Mouse (Mus musculus): ENCODE results near the gene Dppa1. TPM values are rescaled to one million over a fixed set of nuclear protein-coding genes. Genes with fewer than 3 reads are reported as not detected.
"Not testable (repeated sequence)": the region's sequence is repeated elsewhere in the genome, so short reads cannot be mapped to it uniquely, and the experiment has no call there.

The Dppa1 gene
- polyA plus RNA-seq (2012; ENCODE audit: insufficient read depth, insufficient read length, missing spikeins) = not detected in 2 replicates

GRCm38 (mm10) chr11:46629211-46629795, at the start of gene Dppa1:
Dppa1 (minus strand) TSS chr11:46629261.
- no peaks in the 10 kb centered on the region for H3K4me1 ChIP-seq (ENCODE audit: control insufficient read depth, insufficient read depth, insufficient read length, low read length)
- H3K4me3 ChIP-seq (ENCODE audit: insufficient read depth, low read depth, low read length) = no peak within 1 kb of the TSS
- no peak within 1 kb of the TSS for H3K27ac ChIP-seq (replicated peaks; ENCODE audit: low read depth, low read length)

GRCm38 (mm10) chr11:46667938-46668337, 38.9 kb upstream of the Dppa1 start:
- no peak overlapping the region for H3K27ac ChIP-seq (replicated peaks; ENCODE audit: low read depth, low read length)
- H3K4me1 ChIP-seq (ENCODE audit: control insufficient read depth, insufficient read depth, insufficient read length, low read length) = no peaks in the 10 kb centered on the region
- H3K4me3 ChIP-seq (ENCODE audit: insufficient read depth, low read depth, low read length) = no peak overlapping the region

- no peak overlapping the region for H3K4me3 ChIP-seq (ENCODE audit: insufficient read depth, low read depth, low read length)
- no peak overlapping the region for H3K27ac ChIP-seq (replicated peaks; ENCODE audit: low read depth, low read length)
Measured at GRCm38 (mm10) chr11:46667105-46667504, 38.0 kb upstream of the Dppa1 start.

GRCm38 (mm10) chr11:46665599-46666522, 36.8 kb upstream of the Dppa1 start:
- Histone ChIP-seq H3K4me3 (ENCODE audit: insufficient read depth, low read depth, low read length) (no peak overlapping the region), H3K4me1 (ENCODE audit: control insufficient read depth, insufficient read depth, insufficient read length, low read length) (no peaks in the 10 kb centered on the region), H3K27ac (replicated peaks; ENCODE audit: low read depth, low read length) (no peak overlapping the region)

More at GRCm38 (mm10) chr11:46667105-46667504, 38.0 kb upstream of the Dppa1 start:
- H3K4me1 ChIP-seq (ENCODE audit: control insufficient read depth, insufficient read depth, insufficient read length, low read length) = no peaks in the 10 kb centered on the region

- no peaks in the 10 kb centered on the region for H3K4me1 ChIP-seq (ENCODE audit: control insufficient read depth, insufficient read depth, insufficient read length, low read length)
- H3K27ac ChIP-seq (replicated peaks; ENCODE audit: low read depth, low read length) = no peak overlapping the region
- H3K4me3 ChIP-seq (ENCODE audit: insufficient read depth, low read depth, low read length) = no peak overlapping the region
Measured at GRCm38 (mm10) chr11:46663215-46663614, 34.2 kb upstream of the Dppa1 start.

GRCm38 (mm10) chr11:46652476-46652875, 23.4 kb upstream of the Dppa1 start:
- no peak overlapping the region for H3K4me3 ChIP-seq (ENCODE audit: insufficient read depth, low read depth, low read length)
- H3K4me1 ChIP-seq (ENCODE audit: control insufficient read depth, insufficient read depth, insufficient read length, low read length) = no peaks in the 10 kb centered on the region

GRCm38 (mm10) chr11:46649655-46650054, 20.6 kb upstream of the Dppa1 start:
- H3K4me1 ChIP-seq (ENCODE audit: control insufficient read depth, insufficient read depth, insufficient read length, low read length); H3K27ac ChIP-seq (replicated peaks; ENCODE audit: low read depth, low read length); H3K4me3 ChIP-seq (ENCODE audit: insufficient read depth, low read depth, low read length): not testable (repeated sequence)

More at GRCm38 (mm10) chr11:46652476-46652875, 23.4 kb upstream of the Dppa1 start:
- no peak overlapping the region for H3K27ac ChIP-seq (replicated peaks; ENCODE audit: low read depth, low read length)

- Histone ChIP-seq H3K4me3 (ENCODE audit: insufficient read depth, low read depth, low read length) (no peak overlapping the region), H3K4me1 (ENCODE audit: control insufficient read depth, insufficient read depth, insufficient read length, low read length) (no peaks in the 10 kb centered on the region), H3K27ac (replicated peaks; ENCODE audit: low read depth, low read length) (no peak overlapping the region)
Measured at GRCm38 (mm10) chr11:46644824-46645223, 15.8 kb upstream of the Dppa1 start.

GRCm38 (mm10) chr11:46636568-46636967, 7.5 kb upstream of the Dppa1 start:
- no peak overlapping the region for H3K27ac ChIP-seq (replicated peaks; ENCODE audit: low read depth, low read length)
- no peaks in the 10 kb centered on the region for H3K4me1 ChIP-seq (ENCODE audit: control insufficient read depth, insufficient read depth, insufficient read length, low read length)
- H3K4me3 ChIP-seq (ENCODE audit: insufficient read depth, low read depth, low read length) = no peak overlapping the region

GRCm38 (mm10) chr11:46635516-46635915, 6.5 kb upstream of the Dppa1 start:
- not testable (repeated sequence) for H3K4me1 ChIP-seq (ENCODE audit: control insufficient read depth, insufficient read depth, insufficient read length, low read length); H3K27ac ChIP-seq (replicated peaks; ENCODE audit: low read depth, low read length); H3K4me3 ChIP-seq (ENCODE audit: insufficient read depth, low read depth, low read length)

- Histone ChIP-seq H3K4me1 (ENCODE audit: control insufficient read depth, insufficient read depth, insufficient read length, low read length) (no peaks in the 10 kb centered on the region), H3K27ac (replicated peaks; ENCODE audit: low read depth, low read length) (no peak overlapping the region), H3K4me3 (ENCODE audit: insufficient read depth, low read depth, low read length) (no peak overlapping the region)
Measured at GRCm38 (mm10) chr11:46631635-46632034, 2.6 kb upstream of the Dppa1 start.

- Histone ChIP-seq H3K4me3 (ENCODE audit: insufficient read depth, low read depth, low read length) (no peak overlapping the region), H3K4me1 (ENCODE audit: control insufficient read depth, insufficient read depth, insufficient read length, low read length) (no peaks in the 10 kb centered on the region), H3K27ac (replicated peaks; ENCODE audit: low read depth, low read length) (no peak overlapping the region)
Measured at GRCm38 (mm10) chr11:46620414-46621168, 8.5 kb downstream of the Dppa1 start.

GRCm38 (mm10) chr11:46619929-46620328, 9.1 kb downstream of the Dppa1 start:
- H3K4me3 ChIP-seq (ENCODE audit: insufficient read depth, low read depth, low read length) = no peak overlapping the region
- H3K4me1 ChIP-seq (ENCODE audit: control insufficient read depth, insufficient read depth, insufficient read length, low read length) = no peaks in the 10 kb centered on the region
- no peak overlapping the region for H3K27ac ChIP-seq (replicated peaks; ENCODE audit: low read depth, low read length)

GRCm38 (mm10) chr11:46592416-46592815, 36.6 kb downstream of the Dppa1 start:
- Histone ChIP-seq H3K4me1 (ENCODE audit: control insufficient read depth, insufficient read depth, insufficient read length, low read length) (no peaks in the 10 kb centered on the region), H3K27ac (replicated peaks; ENCODE audit: low read depth, low read length) (no peak overlapping the region)

GRCm38 (mm10) chr11:46582741-46583140, 46.3 kb downstream of the Dppa1 start:
- no peak overlapping the region for H3K27ac ChIP-seq (replicated peaks; ENCODE audit: low read depth, low read length)
- no peak overlapping the region for H3K4me3 ChIP-seq (ENCODE audit: insufficient read depth, low read depth, low read length)

More at GRCm38 (mm10) chr11:46592416-46592815, 36.6 kb downstream of the Dppa1 start:
- no peak overlapping the region for H3K4me3 ChIP-seq (ENCODE audit: insufficient read depth, low read depth, low read length)

More at GRCm38 (mm10) chr11:46582741-46583140, 46.3 kb downstream of the Dppa1 start:
- H3K4me1 ChIP-seq (ENCODE audit: control insufficient read depth, insufficient read depth, insufficient read length, low read length) = no peaks in the 10 kb centered on the region

Data from brown adipose tissue, adult 24 weeks (tissue).